Mouse (Mus musculus) heart, postnatal 0 days (tissue): Measurements from ENCODE around the gene Oat. TPM values are rescaled to one million over a fixed set of nuclear protein-coding genes. Genes with fewer than 3 reads are reported as not detected.

Source experiments
- ATAC-seq: fragments of 200-750 bp; cut with Nextera tagmentation; 2 replicates; pipeline ENCODE4 v1.8.0; 2017; ENCODE audit warnings: low read depth, moderate number of reproducible peaks, moderate library complexity; ENCODE audit not compliant: insufficient read depth
- DNase-seq: peaks from one replicate; pipeline ENCODE4 v3.0.0-alpha.2; 2016; ENCODE audit warnings: low spot score
- H3K27ac ChIP-seq: fragments of 300-500 bp; sonication (generic); 2 replicates; pipeline ENCODE4 v1.5.1; 2014; ENCODE audit warnings: low read depth, mild to moderate bottlenecking
- H3K27me3 ChIP-seq: fragments of 300-500 bp; sonication (generic); 2 replicates; pipeline ENCODE4 v1.6.1; 2014; ENCODE audit warnings: low read length, mixed read lengths; ENCODE audit not compliant: control insufficient read depth, insufficient read depth
- H3K36me3 ChIP-seq: fragments of 300-500 bp; sonication (generic); replicated peaks from 2 replicates; pipeline ENCODE4 v1.6.1; 2014; ENCODE audit warnings: low read length, mixed read lengths; ENCODE audit not compliant: control insufficient read depth, insufficient read depth
- H3K4me1 ChIP-seq: fragments of 300-500 bp; sonication (generic); 2 replicates; pipeline ENCODE4 v1.6.1; 2014; ENCODE audit warnings: antibody characterized with exemption; ENCODE audit not compliant: control insufficient read depth, insufficient read depth
- H3K4me2 ChIP-seq: fragments of 300-500 bp; sonication (generic); 2 replicates; pipeline ENCODE4 v1.6.1; 2014; ENCODE audit warnings: low read depth, mild to moderate bottlenecking, low read length, moderate library complexity
- H3K4me3 ChIP-seq: fragments of 300-500 bp; sonication (generic); 2 replicates; pipeline ENCODE4 v1.5.1; 2014; ENCODE audit warnings: low read depth, low read length
- H3K9ac ChIP-seq: fragments of 300-500 bp; sonication (generic); replicated peaks from 2 replicates; pipeline ENCODE4 v1.6.1; 2014; ENCODE audit warnings: low read depth, low read length, mixed read lengths
- H3K9me3 ChIP-seq: fragments of 300-500 bp; sonication (generic); replicated peaks from 2 replicates; pipeline ENCODE4 v1.6.1; 2016; ENCODE audit warnings: low read length; ENCODE audit not compliant: control insufficient read depth
- CTCF ChIP-seq: IDR thresholded peaks from 2 replicates; pipeline ENCODE4 v1.5.1; 2016; ENCODE audit warnings: antibody characterized with exemption, control low read depth, low read depth
- EP300 ChIP-seq: IDR thresholded peaks from 2 replicates; pipeline ENCODE4 v1.6.1; 2016; ENCODE audit warnings: antibody characterized with exemption, low read depth
- WGBS: fragments of 180-500 bp; shearing (Covaris S2); extraction: QIAGEN DNeasy Blood & Tissue Kit; methylation state at CpG from one replicate; pipeline ENCODE4 v1.1.7; 2014; 5-methylcytosine and 5-hydroxymethylcytosine counted together
- polyA plus RNA-seq: library from polyadenylated mRNA; unstranded; fragments of >200 nt; fragmentation: Nextera tagmentation; extraction: Ambion mirVana; gene quantifications from 2 replicates; pipeline ENCODE4 v1.2.1, GENCODE M21; 2015
- total RNA-seq: library from RNA; depleted of rRNA; stranded (reverse); fragments of >200 nt; gene quantifications from 2 replicates; pipeline ENCODE4 v1.2.3, GENCODE M21; 2014; ENCODE audit warnings: low replicate concordance

The Oat gene
- total and polyA plus RNA-seq, 2 experiments from 2014 or later = 157 to 208 TPM

- H3K9ac ChIP-seq = no peak overlapping the region
- WGBS = 56% methylated on average over 5 of the region's 5 CpGs
- no peaks in the 10 kb centered on the region for H3K9me3 ChIP-seq
- 0 out of 2 replicates have a peak, but pooled peaks cover 5% of the 10 kb centered on the region for H3K4me1 ChIP-seq
- no peak for TF ChIP-seq EP300
- no peak for TF ChIP-seq CTCF
- no peak overlapping the region for H3K4me3 ChIP-seq
- H3K36me3 ChIP-seq = no peaks in the 10 kb centered on the region
- DNase-seq (no peak), ATAC-seq (no peak)
- no peak overlapping the region for H3K4me2 ChIP-seq
- no peak overlapping the region for H3K27ac ChIP-seq
- no peaks in the 10 kb centered on the region for H3K27me3 ChIP-seq
These were observed 13.4 kb upstream of the Oat start for GRCm38 (mm10) chr7:132589610-132590009.

- no peak for ATAC-seq
- no peaks in the 10 kb centered on the region for H3K36me3 ChIP-seq
- no peak overlapping the region for H3K4me2 ChIP-seq
- H3K27ac ChIP-seq = no peak overlapping the region
- no peak overlapping the region for H3K4me3 ChIP-seq
- H3K9ac ChIP-seq = no peak overlapping the region
- DNase-seq = no peak
- WGBS = 55% methylated on average over 5 of the region's 5 CpGs
- H3K4me1 ChIP-seq = 0 out of 2 replicates have a peak, but pooled peaks cover 5% of the 10 kb centered on the region
- no peaks in the 10 kb centered on the region for H3K9me3 ChIP-seq
- no peaks in the 10 kb centered on the region for H3K27me3 ChIP-seq
- TF ChIP-seq CTCF (no peak), EP300 (no peak)
These were observed 11.0 kb upstream of the Oat start for GRCm38 (mm10) chr7:132587167-132587566.

GRCm38 (mm10) chr7:132585695-132586491 lies 9.7 kb upstream of the Oat start:
- Histone ChIP-seq H3K36me3 (no peaks in the 10 kb centered on the region), H3K27me3 (no peaks in the 10 kb centered on the region), H3K9ac (no peak overlapping the region), H3K9me3 (no peaks in the 10 kb centered on the region), H3K4me1 (0 out of 2 replicates have a peak, but pooled peaks cover 5% of the 10 kb centered on the region), H3K4me2 (no peak overlapping the region), H3K4me3 (no peak overlapping the region), H3K27ac (no peak overlapping the region)
- no peak for DNase-seq
- whole genome bisulfite sequencing = 30% methylated on average over 3 of the region's 3 CpGs
- TF ChIP-seq CTCF (no peak), EP300 (no peak)
- ATAC-seq = no peak

GRCm38 (mm10) chr7:132581441-132581840 lies 5.2 kb upstream of the Oat start:
- no peak for ATAC-seq
- WGBS = 86% methylated on average over 2 of the region's 2 CpGs
- Histone ChIP-seq H3K27me3 (no peaks in the 10 kb centered on the region), H3K9ac (no peak overlapping the region), H3K36me3 (no peaks in the 10 kb centered on the region), H3K4me1 (0 out of 2 replicates have a peak, but pooled peaks cover 9% of the 10 kb centered on the region), H3K27ac (no peak overlapping the region), H3K4me3 (no peak overlapping the region), H3K9me3 (no peaks in the 10 kb centered on the region), H3K4me2 (no peak overlapping the region)
- TF ChIP-seq CTCF (no peak), EP300 (no peak)
- DNase-seq = no peak

- no peak for ATAC-seq
- no peak overlapping the region for H3K9ac ChIP-seq
- H3K9me3 ChIP-seq = no peaks in the 10 kb centered on the region
- 0 out of 2 replicates have a peak, but pooled peaks cover 6% of the 10 kb centered on the region for H3K4me1 ChIP-seq
- no peaks in the 10 kb centered on the region for H3K36me3 ChIP-seq
- DNase-seq = no peak
- no peak for TF ChIP-seq CTCF
- TF ChIP-seq EP300 = no peak
- no peak overlapping the region for H3K4me3 ChIP-seq
- no peak overlapping the region for H3K4me2 ChIP-seq
- H3K27ac ChIP-seq = no peak overlapping the region
- WGBS = 58% methylated on average over 6 of the region's 6 CpGs
- no peaks in the 10 kb centered on the region for H3K27me3 ChIP-seq
These were observed 4.3 kb upstream of the Oat start for GRCm38 (mm10) chr7:132580511-132580910.
